Mouse (Mus musculus) thymus, adult 2 months (tissue): ENCODE measurements around the gene Atxn1. TPM values are rescaled to one million over a fixed set of nuclear protein-coding genes. Genes with fewer than 3 reads are reported as not detected.

Experiments used
- DNase-seq: peaks from one replicate; pipeline ENCODE4 v3.0.0; 2021
- H3K27ac ChIP-seq: fragments of 200-500 bp; 2 replicates; pipeline ENCODE4 v1.5.1; 2012; ENCODE audit warnings: low read length, control low read depth; ENCODE audit not compliant: control insufficient read depth, insufficient read depth
- H3K27me3 ChIP-seq: fragments of 200-500 bp; 2 replicates; pipeline ENCODE4 v1.6.1; 2012; ENCODE audit warnings: mild to moderate bottlenecking, low read length, moderate library complexity, mixed read lengths; ENCODE audit not compliant: control insufficient read depth, insufficient read depth
- H3K36me3 ChIP-seq: fragments of 200-500 bp; 2 replicates; pipeline ENCODE4 v1.6.1; 2012; ENCODE audit warnings: mild to moderate bottlenecking, low read length, moderate library complexity; ENCODE audit not compliant: control insufficient read depth, insufficient read depth
- H3K4me1 ChIP-seq: fragments of 200-500 bp; replicated peaks from 2 replicates; pipeline ENCODE4 v1.6.1; 2012; ENCODE audit warnings: low read length; ENCODE audit not compliant: control insufficient read depth, insufficient read depth
- H3K4me3 ChIP-seq: fragments of 200-500 bp; 2 replicates; pipeline ENCODE4 v1.5.1; 2012; ENCODE audit warnings: mild to moderate bottlenecking, low read length, control low read depth, moderate library complexity; ENCODE audit not compliant: control insufficient read depth, insufficient read depth
- CTCF ChIP-seq: fragments of 200-500 bp; IDR thresholded peaks from 2 replicates; pipeline ENCODE4 v1.5.1; 2012; ENCODE audit warnings: mild to moderate bottlenecking, control low read depth, low read length, moderate library complexity, borderline replicate concordance; ENCODE audit not compliant: control insufficient read depth, poor library complexity, insufficient read depth; ENCODE audit errors: extremely low read depth
- POLR2A ChIP-seq: fragments of 200-500 bp; IDR thresholded peaks from 2 replicates; pipeline ENCODE4 v1.6.1; 2012; ENCODE audit warnings: mild to moderate bottlenecking, low read length, control low read depth, moderate library complexity; ENCODE audit not compliant: control insufficient read depth, poor library complexity, insufficient read depth; ENCODE audit errors: extremely low read depth
- WGBS: fragments of 180-500 bp; shearing (Covaris S2); methylation state at CpG from one replicate; pipeline ENCODE4 v1.1.7; 2018; 5-methylcytosine and 5-hydroxymethylcytosine counted together
- polyA plus RNA-seq: library from polyadenylated mRNA; depleted of rRNA; stranded (reverse); fragments of >200 nt; gene quantifications from 2 replicates; pipeline ENCODE4 v1.2.3, GENCODE M21; 2012

Atxn1 gene
- polyA plus RNA-seq, 1 experiment, result 13.5 TPM

- Histone ChIP-seq H3K4me1 (no peaks in the 10 kb centered on the region), H3K4me3 (no peak overlapping the region), H3K27me3 (no peaks in the 10 kb centered on the region), H3K27ac (no peak overlapping the region), H3K36me3 (no peaks in the 10 kb centered on the region)
- DNase-seq, result no peak
- no peak for TF ChIP-seq CTCF
- TF ChIP-seq POLR2A, result no peak
- WGBS, result 39% methylated on average over 7 of the region's 7 CpGs
Observed at GRCm38 (mm10) chr13:45839901-45840300, 124.9 kb downstream of the Atxn1 start.

GRCm38 (mm10) chr13:45837609-45838220, 127.1 kb downstream of the Atxn1 start:
- Histone ChIP-seq H3K27ac (no peak overlapping the region), H3K27me3 (no peaks in the 10 kb centered on the region), H3K4me1 (no peaks in the 10 kb centered on the region), H3K4me3 (no peak overlapping the region), H3K36me3 (no peaks in the 10 kb centered on the region)
- 91% methylated on average over 8 of the region's 8 CpGs for WGBS
- TF ChIP-seq POLR2A (no peak), CTCF (no peak)
- no peak for DNase-seq

GRCm38 (mm10) chr13:45836377-45837054, 128.3 kb downstream of the Atxn1 start:
- no peak for DNase-seq
- TF ChIP-seq CTCF (no peak), POLR2A (no peak)
- Histone ChIP-seq H3K27ac (no peak overlapping the region), H3K4me3 (no peak overlapping the region), H3K27me3 (no peaks in the 10 kb centered on the region), H3K36me3 (no peaks in the 10 kb centered on the region), H3K4me1 (no peaks in the 10 kb centered on the region)
- WGBS, result 95% methylated on average over 15 of the region's 15 CpGs

GRCm38 (mm10) chr13:45834300-45834699, 130.5 kb downstream of the Atxn1 start:
- no peaks in the 10 kb centered on the region for H3K27me3 ChIP-seq

GRCm38 (mm10) chr13:45832695-45833350, 132.0 kb downstream of the Atxn1 start:
- DNase-seq, result no peak
- no peaks in the 10 kb centered on the region for H3K4me1 ChIP-seq

More at GRCm38 (mm10) chr13:45834300-45834699, 130.5 kb downstream of the Atxn1 start:
- DNase-seq, result peak; percentile 29
- H3K36me3 ChIP-seq, result no peaks in the 10 kb centered on the region
- TF ChIP-seq CTCF (no peak), POLR2A (no peak)
- H3K27ac ChIP-seq, result no peak overlapping the region
- no peaks in the 10 kb centered on the region for H3K4me1 ChIP-seq
- H3K4me3 ChIP-seq, result no peak overlapping the region
- WGBS, result 95% methylated on average over 2 of the region's 2 CpGs

GRCm38 (mm10) chr13:45829341-45829936, 135.4 kb downstream of the Atxn1 start:
- Histone ChIP-seq H3K27me3 (no peaks in the 10 kb centered on the region), H3K27ac (no peak overlapping the region), H3K36me3 (no peaks in the 10 kb centered on the region), H3K4me3 (no peak overlapping the region), H3K4me1 (no peaks in the 10 kb centered on the region)
- 91% methylated on average over 8 of the region's 8 CpGs for WGBS
- no peak for DNase-seq
- no peak for TF ChIP-seq POLR2A
- TF ChIP-seq CTCF, result no peak

More at GRCm38 (mm10) chr13:45832695-45833350, 132.0 kb downstream of the Atxn1 start:
- Histone ChIP-seq H3K4me3 (no peak overlapping the region), H3K36me3 (no peaks in the 10 kb centered on the region), H3K27ac (no peak overlapping the region), H3K27me3 (no peaks in the 10 kb centered on the region)
- TF ChIP-seq POLR2A (no peak), CTCF (no peak)
- WGBS, result 79% methylated on average over 11 of the region's 11 CpGs
